Mouse (Mus musculus) kidney, adult 2 months (tissue): Measurements from ENCODE around the gene Ndufa10. TPM values are rescaled to one million over a fixed set of nuclear protein-coding genes. Genes with fewer than 3 reads are reported as not detected.

ENCODE experiments used
- DNase-seq: peaks from one replicate; pipeline ENCODE4 v3.0.0; 2021
- H3K27ac ChIP-seq: fragments of 200-500 bp; 2 replicates; pipeline ENCODE4 v1.5.1; 2012; ENCODE audit warnings: low read depth, low read length, control low read depth, inconsistent platforms; ENCODE audit not compliant: insufficient read depth
- H3K27me3 ChIP-seq: fragments of 200-500 bp; replicated peaks from 2 replicates; pipeline ENCODE4 v1.6.1; 2012; ENCODE audit warnings: mild to moderate bottlenecking, moderate library complexity, low read length, inconsistent platforms; ENCODE audit not compliant: control insufficient read depth, insufficient read depth
- H3K36me3 ChIP-seq: fragments of 200-500 bp; 2 replicates; pipeline ENCODE4 v1.6.1; 2012; ENCODE audit warnings: mild to moderate bottlenecking, moderate library complexity, low read length, inconsistent platforms; ENCODE audit not compliant: control insufficient read depth, insufficient read depth
- H3K4me1 ChIP-seq: fragments of 200-500 bp; 2 replicates; pipeline ENCODE4 v1.6.1; 2011; ENCODE audit warnings: low read length; ENCODE audit not compliant: control insufficient read depth, insufficient read depth
- H3K4me3 ChIP-seq: fragments of 200-500 bp; 2 replicates; pipeline ENCODE4 v1.5.1; 2011; ENCODE audit warnings: mild to moderate bottlenecking, low read depth, low read length, control low read depth; ENCODE audit not compliant: insufficient read depth
- CTCF ChIP-seq: fragments of 200-500 bp; conservative IDR thresholded peaks from 2 replicates; pipeline ENCODE4 v1.5.1; 2011; ENCODE audit warnings: low read depth, mild to moderate bottlenecking, control low read depth, low read length, moderate library complexity, mixed read lengths; ENCODE audit not compliant: insufficient read depth, insufficient read length
- POLR2A ChIP-seq: fragments of 200-500 bp; IDR thresholded peaks from one replicate; pipeline ENCODE4 v1.6.1; 2011; ENCODE audit warnings: low read depth, low read length, control low read depth
- WGBS: fragments of 180-500 bp; shearing (Covaris S2); methylation state at CpG from one replicate; pipeline ENCODE4 v1.1.7; 2018; 5-methylcytosine and 5-hydroxymethylcytosine counted together
- polyA plus RNA-seq: library from polyadenylated mRNA; depleted of rRNA; stranded (reverse); fragments of >200 nt; gene quantifications from 2 replicates; pipeline ENCODE4 v1.2.3, GENCODE M21; 2012; rRNA removed

Gene Ndufa10
- polyA plus RNA-seq, 1 experiment, result 288 TPM

DNA sequence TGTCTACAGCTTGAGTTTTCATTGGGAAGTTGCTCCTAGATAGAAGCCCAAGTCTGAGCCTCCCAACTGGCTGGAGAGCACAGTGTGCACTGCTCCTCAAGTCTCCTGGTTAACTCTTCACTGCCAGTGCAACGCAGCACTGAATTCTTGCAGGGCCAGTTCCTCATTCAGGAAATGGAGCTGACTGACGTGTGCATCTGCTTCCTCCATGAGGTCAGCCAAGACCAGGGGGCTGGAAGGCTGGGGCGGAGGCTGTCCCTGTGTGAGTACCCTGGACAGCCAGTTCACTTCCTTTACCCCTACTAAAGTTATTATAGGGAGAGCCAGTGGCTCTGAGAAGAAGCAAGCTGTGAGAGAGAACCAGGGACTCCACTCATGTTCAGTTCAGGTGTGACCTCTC is 79.4 kb downstream of the Ndufa10 start:
- no peak overlapping the region for H3K27ac ChIP-seq
- WGBS, result 62% methylated on average over 3 of the region's 3 CpGs
- H3K36me3 ChIP-seq, result no peaks in the 10 kb centered on the region
- H3K4me1 ChIP-seq, result no peaks in the 10 kb centered on the region
- no peak for DNase-seq
- no peaks in the 10 kb centered on the region for H3K27me3 ChIP-seq
- TF ChIP-seq CTCF, result no peak
- no peak for TF ChIP-seq POLR2A
- H3K4me3 ChIP-seq, result no peak overlapping the region

DNA sequence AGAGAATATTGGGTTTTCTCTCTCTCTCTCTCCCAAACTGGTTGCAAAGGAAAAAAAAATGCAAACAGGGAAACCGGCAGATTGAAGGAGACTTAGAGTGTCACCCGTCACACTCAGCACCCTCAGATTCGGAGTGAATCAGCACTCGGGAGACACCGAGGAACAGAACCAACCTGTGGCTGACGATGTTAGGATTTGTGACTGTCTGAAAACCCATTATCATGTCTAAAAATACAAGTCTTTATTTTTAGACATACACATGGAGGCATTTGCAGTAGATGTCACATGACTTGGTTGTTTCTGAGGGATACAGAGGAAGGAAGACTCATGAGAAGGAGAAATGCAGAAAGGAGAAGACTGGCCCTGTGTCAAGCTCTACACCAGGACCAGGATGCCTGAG is 80.5 kb downstream of the Ndufa10 start:
- no peaks in the 10 kb centered on the region for H3K4me1 ChIP-seq
- H3K4me3 ChIP-seq, result no peak overlapping the region
- H3K27me3 ChIP-seq, result no peaks in the 10 kb centered on the region
- DNase-seq, result no peak
- H3K27ac ChIP-seq, result no peak overlapping the region
- 89% methylated on average over 6 of the region's 6 CpGs for WGBS
- no peaks in the 10 kb centered on the region for H3K36me3 ChIP-seq
- TF ChIP-seq POLR2A, result no peak
- no peak for TF ChIP-seq CTCF

Other genes with a start within 250 kb of the Ndufa10 start
- not detected in 2 replicates for gene Olfr1416, start 11.3 kb upstream of the Ndufa10 start, polyA plus RNA-seq
- gene Olfr1415, start 22.2 kb upstream of the Ndufa10 start, polyA plus RNA-seq, result not detected in 2 replicates
- gene Olfr1414, start 44.8 kb upstream of the Ndufa10 start, polyA plus RNA-seq, result not detected in 2 replicates
- not detected in 2 replicates for gene Olfr1413, start 97.5 kb upstream of the Ndufa10 start, polyA plus RNA-seq
- not detected in 2 replicates for gene Olfr1412, start 111.9 kb upstream of the Ndufa10 start, polyA plus RNA-seq
- gene Olfr1411, start 120.6 kb upstream of the Ndufa10 start, polyA plus RNA-seq, result not detected in 2 replicates
- not detected in 2 replicates for gene Olfr1410, start 131.9 kb upstream of the Ndufa10 start, polyA plus RNA-seq
- not detected in 2 replicates for gene Olfr12, start 143.9 kb upstream of the Ndufa10 start, polyA plus RNA-seq
- gene Cops9, start 168.1 kb upstream of the Ndufa10 start, polyA plus RNA-seq, result 176 and 280 TPM in 2 replicates
- gene Otos, start 175.0 kb upstream of the Ndufa10 start, polyA plus RNA-seq, result 0.29 and 0.48 TPM in 2 replicates